Mouse (Mus musculus) layer of hippocampus, postnatal 36 days (tissue): ENCODE results near the gene Mapk8ip3. TPM values are rescaled to one million over a fixed set of nuclear protein-coding genes. Genes with fewer than 3 reads are reported as not detected.

Source experiments
- DNase-seq, 2 experiments: peaks; one replicate each; pipeline ENCODE4 v3.0.0; 2022
- total RNA-seq, 2 experiments: library from RNA; stranded (reverse); gene quantifications; 2 replicates each; pipeline ENCODE4 v1.2.3; 2021

The Mapk8ip3 gene
- total RNA-seq, 2 experiments from 2014 or later = 384 to 406 TPM

DNA sequence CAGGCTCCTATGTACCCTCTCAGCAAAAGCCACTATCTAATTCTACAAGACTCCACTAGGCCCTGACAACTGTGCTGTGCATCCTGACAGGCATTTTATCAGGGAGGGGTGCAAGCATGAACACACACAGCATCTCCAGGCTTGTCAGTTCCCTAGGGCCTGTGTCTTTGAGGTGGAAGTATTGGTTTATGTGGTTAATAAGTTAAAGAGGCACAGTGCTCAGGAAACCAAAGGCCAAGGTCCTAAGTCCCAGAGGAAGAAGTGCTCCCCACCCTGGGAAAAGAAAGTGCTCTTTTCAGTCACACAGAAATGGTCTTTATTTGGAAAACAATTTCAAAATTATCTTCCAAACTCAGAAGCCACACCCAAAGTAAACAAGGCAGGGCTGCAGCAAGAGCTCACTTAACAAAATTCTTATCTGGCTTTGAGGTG lies 88.2 kb downstream of the Mapk8ip3 start:
- no peak for DNase-seq

DNA sequence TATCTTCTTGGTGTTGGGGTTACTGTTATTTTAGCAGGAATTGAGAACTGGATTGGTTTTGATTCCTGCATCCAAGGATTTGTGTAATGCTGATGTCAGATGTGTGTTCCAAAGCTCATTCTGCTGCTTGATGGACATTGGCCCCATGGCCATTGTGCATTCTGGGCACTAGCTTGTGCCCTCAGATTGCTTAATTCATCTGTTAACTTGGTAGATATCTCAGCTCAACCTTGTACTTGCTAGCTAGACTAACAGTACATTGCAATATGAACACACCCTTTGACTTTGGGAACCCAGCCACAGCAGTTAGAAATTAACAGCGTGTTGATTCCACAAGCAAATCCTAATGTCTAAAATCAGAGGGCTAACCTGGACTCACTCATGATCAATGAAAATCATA lies 89.4 kb downstream of the Mapk8ip3 start:
- DNase-seq = no peak

DNA sequence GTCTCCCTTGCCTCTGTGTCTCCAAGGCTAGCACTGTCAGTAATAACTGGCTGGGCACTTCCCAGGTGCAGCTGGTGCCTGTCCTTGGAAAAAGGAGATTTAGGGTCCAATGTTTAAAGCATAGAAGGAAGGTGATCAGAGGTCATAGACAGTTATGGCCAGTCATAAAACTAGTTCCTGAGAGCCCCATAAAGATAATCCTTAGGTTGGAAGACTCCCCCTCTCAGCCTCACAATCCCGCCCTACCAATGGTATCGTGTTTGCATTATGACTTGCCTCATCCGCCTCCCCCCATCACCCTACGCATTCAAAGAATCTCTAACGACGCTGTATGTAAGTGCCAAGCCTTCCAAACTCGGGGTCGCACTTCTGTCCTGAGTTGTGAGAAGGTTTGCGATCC lies 92.3 kb downstream of the Mapk8ip3 start:
- no peak for DNase-seq

DNA sequence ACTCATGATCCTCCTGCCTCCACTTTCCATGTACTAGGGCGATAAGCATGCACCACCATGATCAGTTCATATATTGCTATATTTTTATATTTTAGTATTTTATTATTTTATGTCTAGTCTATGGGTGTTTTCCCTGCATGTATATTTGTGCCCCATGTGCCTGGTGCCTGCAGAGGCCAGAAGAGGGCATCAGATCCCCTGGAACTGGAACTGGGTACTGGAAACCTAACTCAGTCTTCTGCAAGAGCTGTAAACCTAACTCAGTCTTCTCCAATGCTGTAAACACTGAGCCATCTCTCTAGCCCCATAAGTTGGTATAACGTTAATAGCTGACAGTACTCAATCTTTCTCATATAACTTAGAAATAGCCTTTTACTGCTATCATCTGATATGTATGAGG lies 94.1 kb downstream of the Mapk8ip3 start:
- no peak for DNase-seq

Other genes with a start within 250 kb of the Mapk8ip3 start
- gene Syngr3, start 247.0 kb downstream of the Mapk8ip3 start, total RNA-seq = 100 to 1,000 TPM; 152 to 165 TPM
- gene Gfer, start 240.8 kb downstream of the Mapk8ip3 start, total RNA-seq = 10 to 100 TPM; 17.0 to 22.7 TPM
- gene Noxo1, start 240.7 kb downstream of the Mapk8ip3 start, total RNA-seq = 1 to 10 TPM; 2.5 to 3.0 TPM
- 10 to 100 TPM; 26.1 to 29.4 TPM for gene Tbl3, start 229.3 kb downstream of the Mapk8ip3 start, total RNA-seq
- gene Rnf151, start 218.9 kb downstream of the Mapk8ip3 start, total RNA-seq = not detected
- gene Rps2, start 218.9 kb downstream of the Mapk8ip3 start, total RNA-seq = 100 to 1,000 TPM; 326 to 349 TPM
- gene Ndufb10, start 212.5 kb downstream of the Mapk8ip3 start, total RNA-seq = 100 to 1,000 TPM; 199 to 228 TPM
- gene Rpl3l, start 209.2 kb downstream of the Mapk8ip3 start, total RNA-seq = under 1 TPM in 1 of 2 experiments, not detected in 1; 0.56 TPM
- 10 to 100 TPM; 42.1 to 45.6 TPM for gene Msrb1, start 200.3 kb downstream of the Mapk8ip3 start, total RNA-seq
- not detected for gene Hs3st6, start 184.0 kb downstream of the Mapk8ip3 start, total RNA-seq
- not detected for gene Meiob, start 132.7 kb downstream of the Mapk8ip3 start, total RNA-seq
- gene Hagh, start 96.8 kb downstream of the Mapk8ip3 start, total RNA-seq = 100 to 1,000 TPM; 131 to 134 TPM
- gene Fahd1, start 86.6 kb downstream of the Mapk8ip3 start, total RNA-seq = 10 to 100 TPM; 18.3 to 23.0 TPM
- gene Igfals, start 71.0 kb downstream of the Mapk8ip3 start, total RNA-seq = under 1 TPM in 1 of 2 experiments, not detected in 1; 0.33 TPM
- gene Nubp2, start 50.6 kb downstream of the Mapk8ip3 start, total RNA-seq = 10 to 100 TPM; 33.2 to 37.1 TPM
- 10 to 100 TPM; 39.2 to 42.8 TPM for gene Spsb3, start 50.3 kb downstream of the Mapk8ip3 start, total RNA-seq
- 10 to 100 TPM; 57.5 to 70.4 TPM for gene Eme2, start 41.9 kb downstream of the Mapk8ip3 start, total RNA-seq
- 10 to 100 TPM; 75.3 to 75.9 TPM for gene Mrps34, start 41.9 kb downstream of the Mapk8ip3 start, total RNA-seq
- 10 to 100 TPM; 60.0 to 67.5 TPM for gene Nme3, start 40.5 kb downstream of the Mapk8ip3 start, total RNA-seq
- 1 to 10 TPM; 5.5 to 6.3 TPM for gene Jpt2, start 23.7 kb upstream of the Mapk8ip3 start, total RNA-seq
- gene Cramp1l, start 78.8 kb upstream of the Mapk8ip3 start, total RNA-seq = 10 to 100 TPM; 27.2 to 28.3 TPM
- gene Ift140, start 79.1 kb upstream of the Mapk8ip3 start, total RNA-seq = 10 to 100 TPM; 23.8 to 24.0 TPM
- gene Tmem204, start 146.6 kb upstream of the Mapk8ip3 start, total RNA-seq = 1 to 10 TPM; 7.7 to 8.2 TPM
- 10 to 100 TPM; 36.6 to 37.8 TPM for gene Telo2, start 179.0 kb upstream of the Mapk8ip3 start, total RNA-seq
- 1 to 10 TPM; 2.3 to 2.5 TPM for gene Ptx4, start 183.8 kb upstream of the Mapk8ip3 start, total RNA-seq
- 10 to 100 TPM; 52.3 to 53.0 TPM for gene Clcn7, start 196.4 kb upstream of the Mapk8ip3 start, total RNA-seq
- gene Ccdc154, start 225.5 kb upstream of the Mapk8ip3 start, total RNA-seq = under 1 TPM; 0.15 TPM
- gene Gm38655, start 238.5 kb upstream of the Mapk8ip3 start, total RNA-seq = not detected
- 10 to 100 TPM; 20.3 to 22.6 TPM for gene BC003965, start 247.6 kb upstream of the Mapk8ip3 start, total RNA-seq